Mouse (Mus musculus) thymus, adult 2 months (tissue): ENCODE measurements around the gene Cend1. TPM values are rescaled to one million over a fixed set of nuclear protein-coding genes. Genes with fewer than 3 reads are reported as not detected.
A peak's percentile ranks its signal among the peaks of the same experiment; 100 is the strongest.

Experiments
- DNase-seq: peaks from one replicate; pipeline ENCODE4 v3.0.0; 2021
- H3K27ac ChIP-seq: fragments of 200-500 bp; 2 replicates; pipeline ENCODE4 v1.5.1; 2012; ENCODE audit warnings: low read length, control low read depth; ENCODE audit not compliant: control insufficient read depth, insufficient read depth
- H3K27me3 ChIP-seq: fragments of 200-500 bp; 2 replicates; pipeline ENCODE4 v1.6.1; 2012; ENCODE audit warnings: mild to moderate bottlenecking, low read length, moderate library complexity, mixed read lengths; ENCODE audit not compliant: control insufficient read depth, insufficient read depth
- H3K36me3 ChIP-seq: fragments of 200-500 bp; 2 replicates; pipeline ENCODE4 v1.6.1; 2012; ENCODE audit warnings: mild to moderate bottlenecking, low read length, moderate library complexity; ENCODE audit not compliant: control insufficient read depth, insufficient read depth
- H3K4me1 ChIP-seq: fragments of 200-500 bp; replicated peaks from 2 replicates; pipeline ENCODE4 v1.6.1; 2012; ENCODE audit warnings: low read length; ENCODE audit not compliant: control insufficient read depth, insufficient read depth
- H3K4me3 ChIP-seq: fragments of 200-500 bp; 2 replicates; pipeline ENCODE4 v1.5.1; 2012; ENCODE audit warnings: mild to moderate bottlenecking, low read length, control low read depth, moderate library complexity; ENCODE audit not compliant: control insufficient read depth, insufficient read depth
- CTCF ChIP-seq: fragments of 200-500 bp; IDR thresholded peaks from 2 replicates; pipeline ENCODE4 v1.5.1; 2012; ENCODE audit warnings: mild to moderate bottlenecking, control low read depth, low read length, moderate library complexity, borderline replicate concordance; ENCODE audit not compliant: control insufficient read depth, poor library complexity, insufficient read depth; ENCODE audit errors: extremely low read depth
- POLR2A ChIP-seq: fragments of 200-500 bp; IDR thresholded peaks from 2 replicates; pipeline ENCODE4 v1.6.1; 2012; ENCODE audit warnings: mild to moderate bottlenecking, low read length, control low read depth, moderate library complexity; ENCODE audit not compliant: control insufficient read depth, poor library complexity, insufficient read depth; ENCODE audit errors: extremely low read depth
- WGBS: fragments of 180-500 bp; shearing (Covaris S2); methylation state at CpG from one replicate; pipeline ENCODE4 v1.1.7; 2018; 5-methylcytosine and 5-hydroxymethylcytosine counted together
- polyA plus RNA-seq: library from polyadenylated mRNA; depleted of rRNA; stranded (reverse); fragments of >200 nt; gene quantifications from 2 replicates; pipeline ENCODE4 v1.2.3, GENCODE M21; 2012

Gene Cend1
- polyA plus RNA-seq, 1 experiment, result 0.63 TPM

DNA sequence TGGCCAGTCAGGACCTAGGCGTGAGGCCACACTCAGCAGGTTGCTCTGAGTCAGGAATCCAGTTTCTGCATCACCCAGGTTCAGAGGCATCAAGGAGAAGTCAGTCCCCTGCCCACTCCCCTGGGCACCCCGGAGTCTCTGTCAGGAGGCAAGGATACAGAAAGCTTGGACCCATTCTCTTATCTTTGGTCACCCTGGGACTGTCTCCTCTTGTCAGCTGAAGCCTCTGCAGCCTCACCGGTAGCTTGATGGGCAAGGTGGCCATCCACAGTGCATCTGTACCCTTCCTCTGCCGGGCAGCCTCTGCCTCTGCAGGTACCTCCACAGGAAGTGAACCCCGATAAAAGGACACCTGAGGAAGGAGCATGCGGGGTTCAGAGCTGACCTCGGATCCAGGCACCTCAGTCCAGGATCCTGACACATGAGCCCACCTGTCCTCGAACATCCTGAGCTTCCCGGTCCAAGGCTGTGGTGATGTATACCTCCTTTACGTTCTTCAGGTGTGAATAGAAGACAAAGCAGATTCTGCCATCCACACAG, 9.9 kb upstream of the Cend1 start:
- H3K36me3 ChIP-seq, result no peaks in the 10 kb centered on the region
- H3K27me3 ChIP-seq, result no peaks in the 10 kb centered on the region
- H3K27ac ChIP-seq, result no peak overlapping the region
- 98% methylated on average over 10 of the region's 10 CpGs for WGBS
- no peak for DNase-seq
- H3K4me1 ChIP-seq, result peaks cover 44% of the 10 kb centered on the region
- H3K4me3 ChIP-seq, result no peak overlapping the region
- no peak for TF ChIP-seq CTCF

DNA sequence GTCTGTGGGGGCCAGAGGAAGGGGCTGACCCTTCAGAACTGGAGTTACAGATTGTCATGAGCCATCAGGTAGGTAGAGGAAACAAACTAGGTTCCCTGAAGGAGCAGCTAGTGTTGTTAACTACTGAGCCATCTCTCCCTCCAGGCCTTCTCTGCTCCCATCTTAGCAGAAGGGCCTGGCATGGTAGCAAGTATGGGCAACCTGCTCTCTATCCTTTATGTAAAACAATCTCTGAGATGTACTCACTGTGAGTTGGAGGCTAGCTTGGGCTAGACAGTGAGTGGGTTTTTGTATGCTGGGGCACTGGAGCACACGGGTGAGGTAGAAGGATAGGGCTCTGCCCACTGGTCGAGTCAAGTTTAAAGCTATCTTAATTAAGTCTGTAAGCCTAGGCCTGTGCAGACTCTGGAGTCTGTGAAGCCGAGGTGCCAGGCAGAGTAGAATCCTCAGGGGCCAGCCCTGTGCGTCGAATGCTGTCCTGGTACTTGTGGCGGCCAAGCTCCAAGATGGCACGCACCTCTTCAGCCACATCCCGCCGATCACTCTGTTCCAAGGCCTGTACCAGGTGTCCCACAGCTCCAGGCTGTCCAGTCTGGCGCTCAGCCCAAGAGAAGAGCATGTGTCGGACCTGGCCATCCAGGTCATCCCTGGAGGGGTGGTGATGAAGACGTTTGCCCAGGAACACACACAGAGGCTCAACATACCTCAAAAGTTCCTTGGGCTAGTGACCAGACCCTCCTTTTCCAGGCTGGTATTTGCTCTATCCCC, 9.1 kb upstream of the Cend1 start:
- TF ChIP-seq POLR2A (no peak), CTCF (no peak)
- DNase-seq, result no peak
- peaks cover 46% of the 10 kb centered on the region for H3K4me1 ChIP-seq
- WGBS, result 98% methylated on average over 12 of the region's 12 CpGs
- no peak overlapping the region for H3K4me3 ChIP-seq
- no peak overlapping the region for H3K27ac ChIP-seq
- no peaks in the 10 kb centered on the region for H3K36me3 ChIP-seq
- H3K27me3 ChIP-seq, result no peaks in the 10 kb centered on the region

DNA sequence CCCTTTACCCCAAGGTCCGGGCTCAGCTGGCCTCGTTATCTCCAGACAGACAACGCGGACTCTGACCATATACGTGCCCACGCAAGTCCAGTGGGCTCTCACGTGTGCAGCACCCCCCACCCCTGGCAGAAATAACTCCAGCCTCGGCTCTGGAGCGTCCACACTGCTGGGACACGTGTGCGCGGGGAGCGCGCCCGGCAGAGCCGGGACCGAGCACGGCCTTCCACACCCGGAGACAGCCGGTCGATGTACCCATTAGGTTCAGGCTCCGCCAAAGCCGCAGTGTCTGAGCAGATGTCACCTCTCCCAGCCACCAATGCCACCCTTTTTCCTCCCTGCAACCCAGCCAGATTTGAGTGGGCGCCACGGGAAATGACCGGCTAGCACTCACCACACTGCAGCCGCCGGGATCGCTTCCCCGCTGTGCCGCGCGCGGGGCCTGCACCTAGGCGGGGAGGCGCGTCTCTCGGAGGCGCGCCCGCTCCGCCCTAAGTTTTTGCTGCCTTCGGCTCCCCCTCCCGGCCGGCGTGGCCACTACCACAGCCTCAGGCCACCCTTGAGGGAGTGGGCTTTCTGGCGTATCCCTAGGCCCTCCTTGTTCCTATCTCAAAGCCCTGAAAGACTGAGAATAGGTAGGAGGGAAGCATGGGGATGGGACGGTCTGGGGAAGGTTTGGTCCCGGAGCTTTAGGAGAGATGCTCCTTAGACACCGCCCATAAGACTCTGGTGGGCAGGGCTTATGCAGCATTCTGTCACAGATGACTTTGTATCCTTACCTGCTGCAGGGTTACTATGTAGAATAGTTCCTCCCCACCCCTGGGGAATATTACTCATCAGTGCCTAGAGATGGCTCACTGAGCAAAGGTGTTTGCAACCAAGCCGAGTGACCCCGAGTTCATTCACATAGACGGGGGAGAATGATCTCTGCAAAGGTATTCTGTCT, 8.2 kb upstream of the Cend1 start, which contains the start of gene Slc25a22:
Gene Slc25a22 (minus strand): TSS at position 715 of the 943 bp plus-strand sequence.
- Histone ChIP-seq H3K4me1 (peaks cover 36% of the 10 kb centered on the region), H3K27me3 (no peaks in the 10 kb centered on the region), H3K4me3 (peak within 1 kb of the TSS; percentile 83), H3K36me3 (no peaks in the 10 kb centered on the region), H3K27ac (no peak within 1 kb of the TSS)
- peak; percentile 86 for TF ChIP-seq CTCF
- peak; percentile 56; the same call in 1 of the 2 replicates for TF ChIP-seq POLR2A
- 8% methylated on average over 53 of the region's 53 CpGs for WGBS
- peak; percentile 89 for DNase-seq

DNA sequence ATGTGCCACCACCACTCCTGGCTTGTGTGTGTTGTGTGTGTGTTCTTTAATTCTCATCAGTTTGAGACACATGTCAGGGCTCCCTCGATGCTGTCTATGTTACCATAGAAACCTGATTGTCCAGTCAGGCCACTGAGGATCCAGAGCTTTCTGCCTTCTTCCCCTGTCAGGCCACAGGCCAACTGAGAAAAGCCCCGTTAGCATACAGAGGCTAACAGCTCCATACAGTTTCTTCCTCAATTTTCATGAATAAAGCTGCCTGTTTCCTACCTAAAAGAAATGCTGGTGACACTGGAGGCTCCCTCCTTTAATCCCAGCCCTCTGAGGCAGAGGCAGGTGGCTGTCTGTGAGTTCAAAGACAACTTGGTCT, 7.2 kb upstream of the Cend1 start:
- H3K4me1 ChIP-seq, result peaks cover 32% of the 10 kb centered on the region
- DNase-seq, result no peak
- no peak overlapping the region for H3K27ac ChIP-seq
- no peaks in the 10 kb centered on the region for H3K27me3 ChIP-seq
- no peaks in the 10 kb centered on the region for H3K36me3 ChIP-seq
- 46% methylated on average over 2 of the region's 2 CpGs for WGBS
- TF ChIP-seq CTCF (no peak), POLR2A (no peak)
- H3K4me3 ChIP-seq, result no peak overlapping the region

DNA sequence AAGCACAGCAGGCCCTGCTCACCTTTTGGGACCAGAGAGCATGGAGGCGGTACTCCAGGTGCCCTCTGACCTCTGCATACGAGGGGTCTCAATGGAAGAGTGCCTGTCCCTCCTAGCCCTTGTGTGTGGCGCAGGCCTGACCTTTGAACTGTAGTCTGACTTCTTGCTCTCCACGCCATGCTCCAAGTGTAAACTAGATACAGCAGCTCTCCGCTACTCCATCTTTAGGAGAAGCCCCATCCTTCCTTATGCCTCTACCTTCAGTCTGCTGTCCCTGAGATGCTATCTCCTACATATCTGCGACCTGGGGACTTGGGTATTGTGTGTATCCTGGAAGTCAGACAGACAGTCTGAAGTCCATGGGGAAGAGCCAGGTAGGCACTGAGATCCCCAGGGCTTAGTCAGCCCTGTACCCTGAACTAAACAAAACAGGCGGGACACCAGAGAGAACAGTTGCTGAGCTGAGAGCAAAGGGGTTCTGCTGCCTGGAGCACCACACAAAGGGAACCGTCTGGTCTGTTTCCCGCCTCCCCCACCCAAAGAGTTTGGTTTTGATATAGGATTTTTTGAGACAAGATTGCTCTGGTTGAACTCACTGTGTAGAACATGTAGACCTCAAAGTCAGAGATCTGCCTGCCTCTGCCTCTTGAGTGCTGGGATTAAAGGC, 6.7 kb upstream of the Cend1 start:
- no peak for DNase-seq
- TF ChIP-seq CTCF, result no peak
- no peak for TF ChIP-seq POLR2A
- Histone ChIP-seq H3K27me3 (no peaks in the 10 kb centered on the region), H3K36me3 (no peaks in the 10 kb centered on the region), H3K27ac (no peak overlapping the region), H3K4me3 (no peak overlapping the region), H3K4me1 (peaks cover 32% of the 10 kb centered on the region)
- WGBS, result 87% methylated on average over 9 of the region's 9 CpGs
